Mouse (Mus musculus): ENCODE measurements around the gene Cep131.

Gene Cep131

GRCm38 (mm10) chr11:120048252-120048556 is 38.4 kb downstream of the Cep131 start:
- no peak for DNase-seq

- no peak for DNase-seq
These were observed 38.9 kb downstream of the Cep131 start for GRCm38 (mm10) chr11:120047531-120048251.

- no peak for DNase-seq
These were observed 40.0 kb downstream of the Cep131 start, which contains the start of gene Aatk for GRCm38 (mm10) chr11:120046553-120047191. TSS of gene Aatk (minus strand) at chr11:120047167.

GRCm38 (mm10) chr11:120045839-120046552 is 40.6 kb downstream of the Cep131 start:
- peak; percentile 97 for DNase-seq

GRCm38 (mm10) chr11:120045341-120045740 is 41.3 kb downstream of the Cep131 start:
- no peak for DNase-seq

GRCm38 (mm10) chr11:120042141-120042838 is 44.3 kb downstream of the Cep131 start:
- no peak for DNase-seq

- peak; percentile 100 for DNase-seq
These were observed 45.2 kb downstream of the Cep131 start for GRCm38 (mm10) chr11:120041191-120042123.

- DNase-seq, result peak; percentile 92
These were observed 46.2 kb downstream of the Cep131 start for GRCm38 (mm10) chr11:120040440-120040839.

- peak; percentile 95 for DNase-seq
These were observed 47.0 kb downstream of the Cep131 start for GRCm38 (mm10) chr11:120039581-120039980.

- no peak for DNase-seq
These were observed 51.9 kb downstream of the Cep131 start for GRCm38 (mm10) chr11:120034762-120035161.

- no peak for DNase-seq
These were observed 52.3 kb downstream of the Cep131 start for GRCm38 (mm10) chr11:120034306-120034705.

- peak; percentile 91 for DNase-seq
These were observed 53.2 kb downstream of the Cep131 start for GRCm38 (mm10) chr11:120033473-120033872.

- no peak for DNase-seq
These were observed 54.6 kb downstream of the Cep131 start for GRCm38 (mm10) chr11:120032052-120032451.

GRCm38 (mm10) chr11:120030145-120030901 is 56.3 kb downstream of the Cep131 start:
- peak; percentile 96 for DNase-seq

- peak; percentile 92 for DNase-seq
These were observed 57.0 kb downstream of the Cep131 start for GRCm38 (mm10) chr11:120029431-120030144.

- DNase-seq, result no peak
These were observed 58.1 kb downstream of the Cep131 start for GRCm38 (mm10) chr11:120028319-120029092.

- DNase-seq, result no peak
These were observed 59.7 kb downstream of the Cep131 start for GRCm38 (mm10) chr11:120026941-120027340.

- no peak for DNase-seq
These were observed 63.8 kb downstream of the Cep131 start for GRCm38 (mm10) chr11:120022841-120023240.

GRCm38 (mm10) chr11:120022216-120022615 is 64.4 kb downstream of the Cep131 start:
- no peak for DNase-seq

- no peak for DNase-seq
These were observed 65.3 kb downstream of the Cep131 start for GRCm38 (mm10) chr11:120021367-120021766.
